Mouse (Mus musculus): ENCODE results near the gene Gm10277. TPM values are rescaled to one million over a fixed set of nuclear protein-coding genes. Genes with fewer than 3 reads are reported as not detected.
A peak's percentile ranks its signal among the peaks of the same experiment; 100 is the strongest.

Gm10277 gene
- not detected in 2 replicates for polyA plus RNA-seq (2012; ENCODE audit: insufficient read depth, insufficient read length, missing spikeins)

DNA sequence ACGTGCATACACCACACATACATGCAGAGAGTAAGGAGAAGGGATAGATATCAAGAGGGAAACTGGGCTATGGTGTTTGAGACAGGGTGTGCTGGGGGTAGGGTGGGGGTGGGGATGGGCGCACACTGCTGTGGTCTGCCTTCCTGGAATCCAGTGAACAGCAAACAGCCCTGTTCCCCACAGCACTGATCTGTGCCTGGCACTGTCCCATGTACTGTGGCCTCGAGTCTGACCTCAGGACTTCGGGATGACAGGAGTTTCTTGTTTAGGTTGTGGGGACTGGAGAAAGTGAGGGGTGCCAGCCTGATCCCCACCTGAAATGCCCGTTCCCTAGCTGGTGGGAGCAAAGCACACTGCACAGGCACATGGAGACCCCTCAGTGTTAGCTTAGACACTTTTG is at the start of gene Gm10277:
Gene Gm10277, minus strand, starts transcription at position 41 of the 400 bp plus-strand sequence.
- H3K27ac ChIP-seq (ENCODE audit: insufficient read depth, low read depth, low read length) = peak within 1 kb of the TSS; percentile 96
- TF ChIP-seq CTCF (IDR thresholded peaks at IDR 0.05; ENCODE audit: low read depth, low read length) (no peak), POLR2A (IDR thresholded peaks at IDR 0.05; ENCODE audit: borderline replicate concordance, low read depth, low read length) (no peak)
- peaks cover 48% of the 10 kb centered on the region for H3K4me1 ChIP-seq (ENCODE audit: control insufficient read depth, insufficient read depth, low read length)
- H3K4me3 ChIP-seq (ENCODE audit: insufficient read depth, low read length) = no peak within 1 kb of the TSS

DNA sequence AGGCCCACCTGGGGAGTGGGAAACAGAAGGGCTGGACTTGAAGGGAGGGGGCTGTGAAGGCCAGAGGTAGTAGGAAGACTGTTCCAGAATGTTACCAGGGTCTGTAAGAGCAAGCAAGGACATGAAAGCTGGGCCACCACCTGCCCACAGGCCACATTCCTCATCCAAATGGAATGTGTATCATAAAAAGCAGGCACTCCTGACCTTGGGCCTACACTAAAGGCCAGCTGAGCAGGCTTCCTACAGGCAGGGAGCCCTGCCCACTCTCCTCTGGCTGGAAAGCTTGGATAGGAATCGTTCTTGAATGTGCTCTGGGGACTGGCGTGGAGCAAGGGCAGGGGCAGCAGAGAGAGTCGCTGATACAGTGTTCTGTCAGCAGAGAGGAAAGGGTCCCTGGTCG is 49.2 kb upstream of the Gm10277 start:
- no peak overlapping the region for H3K4me3 ChIP-seq (ENCODE audit: insufficient read depth, low read length)
- TF ChIP-seq CTCF (IDR thresholded peaks at IDR 0.05; ENCODE audit: low read depth, low read length) (no peak), POLR2A (IDR thresholded peaks at IDR 0.05; ENCODE audit: borderline replicate concordance, low read depth, low read length) (no peak)
- no peak overlapping the region for H3K27ac ChIP-seq (ENCODE audit: insufficient read depth, low read depth, low read length)
- H3K4me1 ChIP-seq (ENCODE audit: control insufficient read depth, insufficient read depth, low read length) = no peaks in the 10 kb centered on the region

- no peak for TF ChIP-seq POLR2A (IDR thresholded peaks at IDR 0.05; ENCODE audit: borderline replicate concordance, low read depth, low read length)
- no peak for TF ChIP-seq CTCF (IDR thresholded peaks at IDR 0.05; ENCODE audit: low read depth, low read length)
- H3K27ac ChIP-seq (ENCODE audit: insufficient read depth, low read depth, low read length) = no peak overlapping the region
- no peak overlapping the region for H3K4me3 ChIP-seq (ENCODE audit: insufficient read depth, low read length)
- H3K4me1 ChIP-seq (ENCODE audit: control insufficient read depth, insufficient read depth, low read length) = no peaks in the 10 kb centered on the region
These were observed 48.7 kb upstream of the Gm10277 start for GRCm38 (mm10) chr11:77836290-77836689.

DNA sequence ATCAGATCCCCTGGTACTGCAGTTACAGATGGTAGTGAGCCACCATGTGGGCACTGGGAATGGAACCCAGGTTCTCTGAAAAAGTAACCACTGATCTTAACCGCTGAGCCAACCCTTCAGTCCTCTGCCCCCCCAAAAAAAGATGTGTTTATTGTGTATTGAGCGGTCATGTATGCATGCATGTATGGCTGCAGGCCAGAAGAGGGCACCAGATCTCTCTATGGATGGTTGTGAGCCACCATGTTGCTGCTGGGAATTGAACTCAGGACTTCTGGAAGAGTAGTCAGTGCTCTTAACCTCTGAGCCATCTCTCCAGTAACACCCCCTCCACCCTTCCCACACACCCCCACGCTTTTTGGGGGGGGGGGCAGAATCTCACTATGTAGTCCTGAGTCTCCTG is 47.6 kb upstream of the Gm10277 start:
- TF ChIP-seq POLR2A (IDR thresholded peaks at IDR 0.05; ENCODE audit: borderline replicate concordance, low read depth, low read length) = no peak
- peak; percentile 29; the same call in 1 of the 2 replicates for TF ChIP-seq CTCF (IDR thresholded peaks at IDR 0.05; ENCODE audit: low read depth, low read length)
- H3K4me3 ChIP-seq (ENCODE audit: insufficient read depth, low read length) = no peak overlapping the region
- no peak overlapping the region for H3K27ac ChIP-seq (ENCODE audit: insufficient read depth, low read depth, low read length)
- H3K4me1 ChIP-seq (ENCODE audit: control insufficient read depth, insufficient read depth, low read length) = no peaks in the 10 kb centered on the region

- H3K4me3 ChIP-seq (ENCODE audit: insufficient read depth, low read length) = no peak overlapping the region
These were observed 45.0 kb upstream of the Gm10277 start for GRCm38 (mm10) chr11:77832541-77832940.

DNA sequence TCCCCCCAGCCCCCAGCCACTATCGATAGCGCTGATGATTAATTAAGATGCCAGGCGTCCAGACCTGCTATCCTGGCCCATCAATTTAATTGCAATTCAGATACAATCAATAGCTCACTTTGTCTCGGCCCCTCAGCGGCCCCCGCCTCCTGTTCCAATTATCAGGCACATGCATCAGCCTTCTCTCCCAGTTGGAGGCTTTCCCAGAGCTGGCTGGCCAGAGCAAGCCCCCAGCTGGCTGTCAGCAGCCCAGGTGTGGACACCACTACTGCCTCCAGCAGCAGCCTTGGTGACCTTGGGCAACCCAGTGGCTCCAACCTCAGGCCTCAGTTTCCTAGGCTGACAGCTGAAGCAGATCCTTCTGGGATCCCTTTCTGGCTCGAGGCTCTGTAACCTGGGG is 43.3 kb upstream of the Gm10277 start:
- Histone ChIP-seq H3K27ac (ENCODE audit: insufficient read depth, low read depth, low read length) (no peak overlapping the region), H3K4me3 (ENCODE audit: insufficient read depth, low read length) (no peak overlapping the region), H3K4me1 (ENCODE audit: control insufficient read depth, insufficient read depth, low read length) (no peaks in the 10 kb centered on the region)
- no peak for TF ChIP-seq CTCF (IDR thresholded peaks at IDR 0.05; ENCODE audit: low read depth, low read length)
- TF ChIP-seq POLR2A (IDR thresholded peaks at IDR 0.05; ENCODE audit: borderline replicate concordance, low read depth, low read length) = no peak

More at GRCm38 (mm10) chr11:77832541-77832940, 45.0 kb upstream of the Gm10277 start:
- no peaks in the 10 kb centered on the region for H3K4me1 ChIP-seq (ENCODE audit: control insufficient read depth, insufficient read depth, low read length)
- no peak overlapping the region for H3K27ac ChIP-seq (ENCODE audit: insufficient read depth, low read depth, low read length)
- TF ChIP-seq POLR2A (IDR thresholded peaks at IDR 0.05; ENCODE audit: borderline replicate concordance, low read depth, low read length) (no peak), CTCF (IDR thresholded peaks at IDR 0.05; ENCODE audit: low read depth, low read length) (no peak)

- Histone ChIP-seq H3K4me3 (ENCODE audit: insufficient read depth, low read length) (no peak overlapping the region), H3K4me1 (ENCODE audit: control insufficient read depth, insufficient read depth, low read length) (no peaks in the 10 kb centered on the region), H3K27ac (ENCODE audit: insufficient read depth, low read depth, low read length) (no peak overlapping the region)
- no peak for TF ChIP-seq POLR2A (IDR thresholded peaks at IDR 0.05; ENCODE audit: borderline replicate concordance, low read depth, low read length)
- no peak for TF ChIP-seq CTCF (IDR thresholded peaks at IDR 0.05; ENCODE audit: low read depth, low read length)
These were observed 41.7 kb upstream of the Gm10277 start for GRCm38 (mm10) chr11:77829043-77829841.

- no peaks in the 10 kb centered on the region for H3K4me1 ChIP-seq (ENCODE audit: control insufficient read depth, insufficient read depth, low read length)
- TF ChIP-seq CTCF (IDR thresholded peaks at IDR 0.05; ENCODE audit: low read depth, low read length) (no peak), POLR2A (IDR thresholded peaks at IDR 0.05; ENCODE audit: borderline replicate concordance, low read depth, low read length) (no peak)
- H3K27ac ChIP-seq (ENCODE audit: insufficient read depth, low read depth, low read length) = no peak overlapping the region
- H3K4me3 ChIP-seq (ENCODE audit: insufficient read depth, low read length) = no peak overlapping the region
These were observed 40.6 kb upstream of the Gm10277 start for GRCm38 (mm10) chr11:77828163-77828562.

DNA sequence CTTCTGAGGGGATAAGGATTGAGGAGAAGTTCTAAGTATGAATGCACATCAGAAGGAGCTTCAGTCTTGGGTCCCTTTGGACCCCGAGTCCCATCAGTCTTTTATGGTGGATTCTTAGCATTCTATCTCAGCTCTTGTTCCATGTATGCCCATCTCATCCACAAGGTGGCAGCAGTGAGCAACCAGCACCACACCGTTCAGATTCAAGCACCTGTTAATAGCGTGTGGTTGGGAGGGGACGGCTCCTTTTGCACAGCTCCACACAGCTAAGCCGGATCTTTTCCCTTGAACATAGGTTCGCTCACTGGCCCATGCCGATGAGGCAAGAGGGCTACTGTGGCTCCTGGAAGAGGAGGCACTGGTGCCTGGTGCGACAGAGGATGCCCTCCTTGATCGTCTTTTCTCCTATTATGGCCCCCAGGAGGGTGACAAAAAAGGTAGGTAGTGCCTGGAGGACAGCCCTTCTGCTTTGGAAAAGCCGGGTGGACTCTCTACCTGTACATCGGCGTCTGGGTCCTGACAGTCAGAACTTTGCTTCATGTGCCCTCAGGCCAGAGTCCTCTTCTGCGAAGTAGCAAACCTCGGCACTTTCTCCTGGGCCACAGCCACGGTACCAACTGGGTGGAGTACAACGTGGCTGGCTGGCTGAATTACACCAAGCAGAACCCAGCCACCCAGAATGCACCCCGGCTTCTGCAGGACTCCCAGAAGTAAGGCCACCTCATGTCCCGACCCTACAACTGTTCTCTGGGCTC is 39.9 kb upstream of the Gm10277 start:
- Histone ChIP-seq H3K4me1 (ENCODE audit: control insufficient read depth, insufficient read depth, low read length) (no peaks in the 10 kb centered on the region), H3K27ac (ENCODE audit: insufficient read depth, low read depth, low read length) (no peak overlapping the region), H3K4me3 (ENCODE audit: insufficient read depth, low read length) (no peak overlapping the region)
- TF ChIP-seq POLR2A (IDR thresholded peaks at IDR 0.05; ENCODE audit: borderline replicate concordance, low read depth, low read length) (no peak), CTCF (IDR thresholded peaks at IDR 0.05; ENCODE audit: low read depth, low read length) (peak; percentile 89)

DNA sequence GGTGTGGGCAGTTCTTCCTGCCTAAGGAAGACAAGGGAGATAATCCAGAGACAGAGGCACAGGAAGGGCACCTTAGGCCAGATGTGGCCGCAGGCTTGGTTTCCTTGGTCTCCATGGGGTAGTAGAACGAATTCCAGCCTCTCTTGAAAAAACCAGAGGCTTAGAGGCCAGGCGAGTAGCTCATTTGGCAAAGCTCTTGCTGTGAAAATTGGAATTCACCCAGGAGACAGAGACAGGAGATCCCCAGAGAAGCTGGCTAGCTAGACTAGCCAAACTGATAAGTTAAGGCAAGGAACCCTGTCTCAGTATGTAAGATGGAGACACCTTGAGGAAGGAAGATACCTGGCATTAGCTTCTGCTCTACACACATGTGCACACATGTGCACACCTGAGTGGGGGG is 38.8 kb upstream of the Gm10277 start:
- no peaks in the 10 kb centered on the region for H3K4me1 ChIP-seq (ENCODE audit: control insufficient read depth, insufficient read depth, low read length)
- H3K27ac ChIP-seq (ENCODE audit: insufficient read depth, low read depth, low read length) = no peak overlapping the region
- no peak overlapping the region for H3K4me3 ChIP-seq (ENCODE audit: insufficient read depth, low read length)
- TF ChIP-seq POLR2A (IDR thresholded peaks at IDR 0.05; ENCODE audit: borderline replicate concordance, low read depth, low read length) = no peak
- no peak for TF ChIP-seq CTCF (IDR thresholded peaks at IDR 0.05; ENCODE audit: low read depth, low read length)

Data from bone marrow macrophage, adult 2 months (primary cell).